Mouse (Mus musculus) liver, embryonic 14.5 days (tissue): ENCODE results near the gene Med15.
A peak's percentile ranks its signal among the peaks of the same experiment; 100 is the strongest.

ENCODE experiments used
- CTCF ChIP-seq: IDR thresholded peaks from 2 replicates; pipeline ENCODE4 v1.5.1; 2016; ENCODE audit warnings: antibody characterized with exemption, low read depth, control low read depth
- EP300 ChIP-seq: IDR thresholded peaks from 2 replicates; pipeline ENCODE4 v1.6.1; 2016; ENCODE audit warnings: antibody characterized with exemption, low read depth

- TF ChIP-seq CTCF (peak; percentile 96), EP300 (no peak)
Measured at GRCm38 (mm10) chr16:17617922-17618565, 114.6 kb downstream of the Med15 start.
